Mouse (Mus musculus) lung, postnatal 36 days (tissue): ENCODE data around the gene Llcfc1.

Source experiments
- DNase-seq: peaks from one replicate; pipeline ENCODE4 v3.0.0; 2022; ENCODE audit warnings: mixed read lengths

Llcfc1 gene

GRCm38 (mm10) chr6:41706275-41706674 lies 22.0 kb downstream of the Llcfc1 start:
- DNase-seq, result no peak

- DNase-seq, result no peak
These were observed 26.1 kb downstream of the Llcfc1 start for GRCm38 (mm10) chr6:41710281-41710680.

DNA sequence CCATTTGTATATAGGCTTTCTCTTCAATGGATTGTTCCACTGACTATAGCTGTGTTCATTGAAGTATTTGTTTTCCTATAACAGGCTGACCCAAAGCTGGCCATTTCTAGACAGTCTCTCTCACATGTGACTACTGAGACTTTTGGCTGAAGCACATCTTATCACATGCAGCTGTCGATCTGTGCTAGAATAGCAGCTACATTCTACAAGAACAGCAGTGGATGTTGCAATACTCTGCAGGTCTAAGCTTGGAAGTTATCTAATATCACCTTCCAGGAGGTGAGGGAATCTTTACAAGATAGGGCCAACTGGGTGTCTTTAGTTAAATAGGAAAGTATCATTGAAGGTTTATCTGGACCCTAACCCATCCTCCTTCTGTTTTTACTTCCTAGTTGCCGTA lies 37.2 kb downstream of the Llcfc1 start:
- DNase-seq, result no peak

DNA sequence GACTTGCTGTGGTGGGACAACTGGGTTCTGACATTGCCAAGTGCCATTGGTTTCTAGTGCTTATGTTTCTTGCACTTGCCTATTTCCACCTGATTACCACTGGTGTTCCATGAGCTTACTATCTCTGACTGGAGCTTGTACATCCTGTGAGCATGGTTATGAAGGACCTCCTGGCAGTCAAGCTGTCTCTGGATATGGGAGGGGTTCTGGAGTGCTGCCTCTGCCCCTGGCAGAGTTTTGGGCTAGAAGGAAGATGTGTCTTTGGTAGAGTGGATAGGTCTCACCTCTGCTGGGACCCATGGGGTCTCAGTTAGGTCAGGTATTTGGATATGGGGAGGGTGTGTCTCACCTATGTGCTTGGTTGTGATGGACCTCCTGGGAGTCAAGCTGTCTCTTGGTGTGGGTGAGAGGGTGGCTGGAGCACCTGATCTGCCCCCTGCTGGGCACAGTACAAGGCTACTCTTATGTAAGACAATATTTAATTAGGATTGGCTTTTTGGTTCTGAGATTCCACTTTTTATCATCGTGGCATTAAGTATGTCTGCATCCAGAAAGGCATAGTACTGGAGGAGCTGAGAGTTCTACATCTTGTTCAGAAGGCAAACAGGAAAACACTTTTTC lies 43.9 kb downstream of the Llcfc1 start:
- peak; percentile 7 for DNase-seq

DNA sequence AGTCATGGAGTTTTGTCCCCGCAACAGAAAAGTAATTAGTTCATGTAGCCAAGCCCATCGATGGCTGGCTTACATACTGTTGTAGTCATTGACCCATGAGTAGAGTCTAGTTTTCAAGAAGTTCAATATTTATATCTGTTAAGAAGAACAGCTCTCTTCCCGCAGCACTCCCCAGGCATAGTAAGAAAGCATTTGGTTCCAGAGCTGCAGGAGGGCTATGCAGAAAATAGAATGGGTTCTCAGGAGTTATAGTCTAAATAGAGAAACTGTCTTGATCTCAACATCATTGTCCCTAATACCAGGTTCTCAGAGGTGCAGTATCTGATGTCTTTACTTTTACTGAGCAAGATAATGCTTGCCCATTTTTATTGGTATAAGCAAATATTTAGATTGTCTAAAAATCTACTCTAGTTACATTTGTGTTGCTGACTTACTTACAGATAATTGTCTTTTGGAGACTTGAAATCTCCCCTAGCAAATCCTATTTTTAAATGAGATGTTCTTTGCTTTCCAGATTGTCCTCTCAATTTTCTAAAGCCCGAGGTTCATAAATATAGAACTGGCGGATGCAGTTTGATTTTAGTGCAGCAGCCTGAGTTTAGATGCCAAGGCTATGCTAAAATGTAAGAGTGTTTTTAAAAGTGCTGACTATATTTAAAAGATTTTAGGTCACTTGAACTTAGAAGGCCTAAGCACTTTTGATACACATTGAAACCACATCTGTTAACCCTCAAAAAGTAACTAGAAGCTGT lies 50.7 kb downstream of the Llcfc1 start:
- no peak for DNase-seq
